Mouse (Mus musculus) G1E (cell line): ENCODE measurements around the gene Coro6. TPM values are rescaled to one million over a fixed set of nuclear protein-coding genes. Genes with fewer than 3 reads are reported as not detected.

Experiments used
- ATAC-seq: 2 replicates; pipeline ENCODE4 v1.8.0; 2016; ENCODE audit warnings: mild to moderate bottlenecking; ENCODE audit not compliant: insufficient number of reproducible peaks, poor library complexity, low FRiP score, severe bottlenecking; ENCODE audit errors: extremely low read depth
- DNase-seq: peaks from one replicate; pipeline ENCODE4 v3.0.0; 2012; ENCODE audit warnings: low spot score
- H3K27me3 ChIP-seq: 2 replicates; pipeline ENCODE4 v1.6.1; 2012; ENCODE audit warnings: mild to moderate bottlenecking, low read length, inconsistent platforms; ENCODE audit not compliant: insufficient read depth
- H3K36me3 ChIP-seq: replicated peaks from 2 replicates; pipeline ENCODE3; 2012; ENCODE audit warnings: mild to moderate bottlenecking, inconsistent platforms
- H3K4me1 ChIP-seq: 2 replicates; pipeline ENCODE4 v1.6.1; 2012; ENCODE audit warnings: low read depth, low read length, inconsistent platforms, mixed read lengths; ENCODE audit not compliant: insufficient read depth
- H3K4me3 ChIP-seq: 2 replicates; pipeline ENCODE4 v1.5.1; 2012; ENCODE audit warnings: low read depth, mild to moderate bottlenecking, inconsistent platforms, low read length, moderate library complexity, mixed read lengths
- H3K9me3 ChIP-seq: replicated peaks from 2 replicates; pipeline ENCODE4 v1.6.1; 2012; ENCODE audit warnings: inconsistent platforms
- CTCF ChIP-seq: IDR thresholded peaks from 2 replicates; pipeline ENCODE4 v1.5.1; 2012; ENCODE audit warnings: low read depth, low read length, inconsistent platforms, mixed read lengths
- GATA1 ChIP-seq: IDR thresholded peaks from 2 replicates; pipeline ENCODE4 v1.6.1; 2012; ENCODE audit warnings: borderline replicate concordance, low read length, inconsistent platforms, mixed read lengths
- GATA2 ChIP-seq: IDR thresholded peaks from 2 replicates; pipeline ENCODE4 v1.6.1; 2012; ENCODE audit warnings: low read depth, low read length, inconsistent platforms, borderline replicate concordance
- POLR2AphosphoS5 ChIP-seq: IDR thresholded peaks from 2 replicates; pipeline ENCODE4 v1.6.1; 2012; ENCODE audit warnings: low read depth, low read length, inconsistent platforms; ENCODE audit not compliant: insufficient replicate concordance
- TAL1 ChIP-seq: conservative IDR thresholded peaks from 2 replicates; pipeline ENCODE4 v1.6.1; 2012; ENCODE audit warnings: low read depth, low read length, inconsistent platforms, mixed read lengths
- polyA plus RNA-seq: library from polyadenylated mRNA; stranded (reverse); fragments of >175 nt; gene quantifications from 2 replicates; pipeline ENCODE4 v1.2.3, GENCODE M21; 2012
- total RNA-seq, 2 experiments: library from RNA; stranded (forward) in 1 of 2; stranded (reverse) in 1 of 2; fragments of 200-1000 nt in 1 of 2; fragments of >200 nt in 1 of 2; fragmentation: Nextera tagmentation in 1 of 2; gene quantifications; 2 replicates each; pipeline ENCODE4 v1.2.3; 2014 to 2017

Gene Coro6
- total and polyA plus RNA-seq, 3 experiments: 0.11 TPM; not detected in 2

GRCm38 (mm10) chr11:77494344-77494676, 32.1 kb downstream of the Coro6 start:
- Histone ChIP-seq H3K4me3 (peak overlapping the region; percentile 94), H3K4me1 (peaks cover 79% of the 10 kb centered on the region), H3K27me3 (peaks cover 14% of the 10 kb centered on the region), H3K36me3 (peaks cover 38% of the 10 kb centered on the region), H3K9me3 (0 out of 2 replicates have a peak, but pooled peaks cover 3% of the 10 kb centered on the region)
- no peak for DNase-seq
- TF ChIP-seq GATA1: no peak
- no peak for TF ChIP-seq TAL1
- TF ChIP-seq CTCF: no peak
- ATAC-seq: no peak

- no peak for TF ChIP-seq GATA2
- no peak for TF ChIP-seq TAL1
- no peak for TF ChIP-seq GATA1
- no peak for TF ChIP-seq POLR2AphosphoS5
- no peak for TF ChIP-seq CTCF
- DNase-seq (no peak), ATAC-seq (no peak)
- Histone ChIP-seq H3K27me3 (peaks cover 13% of the 10 kb centered on the region), H3K9me3 (0 out of 2 replicates have a peak, but pooled peaks cover 3% of the 10 kb centered on the region), H3K4me3 (no peak overlapping the region), H3K4me1 (peaks cover 79% of the 10 kb centered on the region), H3K36me3 (peaks cover 43% of the 10 kb centered on the region)
These were observed 32.6 kb downstream of the Coro6 start for GRCm38 (mm10) chr11:77494782-77495181.

- ATAC-seq (no peak), DNase-seq (no peak)
- H3K9me3 ChIP-seq: no peaks in the 10 kb centered on the region
- H3K4me3 ChIP-seq: no peak overlapping the region
- TF ChIP-seq TAL1 (no peak), GATA2 (no peak), GATA1 (no peak), CTCF (no peak), POLR2AphosphoS5 (no peak)
- H3K27me3 ChIP-seq: peaks cover 5% of the 10 kb centered on the region
- peaks cover 50% of the 10 kb centered on the region for H3K36me3 ChIP-seq
- H3K4me1 ChIP-seq: peaks cover 77% of the 10 kb centered on the region
These were observed 33.3 kb downstream of the Coro6 start for GRCm38 (mm10) chr11:77495507-77495906.

- Histone ChIP-seq H3K4me3 (no peak overlapping the region), H3K4me1 (peaks cover 64% of the 10 kb centered on the region)
- ATAC-seq: no peak
These were observed 35.1 kb downstream of the Coro6 start for GRCm38 (mm10) chr11:77497341-77497756.

GRCm38 (mm10) chr11:77497851-77498250, 35.6 kb downstream of the Coro6 start:
- H3K4me3 ChIP-seq: no peak overlapping the region
- DNase-seq (no peak), ATAC-seq (no peak)
- no peak for TF ChIP-seq GATA1
- TF ChIP-seq POLR2AphosphoS5: no peak
- peaks cover 73% of the 10 kb centered on the region for H3K36me3 ChIP-seq
- H3K9me3 ChIP-seq: no peaks in the 10 kb centered on the region
- no peaks in the 10 kb centered on the region for H3K27me3 ChIP-seq
- peaks cover 59% of the 10 kb centered on the region for H3K4me1 ChIP-seq

More at GRCm38 (mm10) chr11:77497341-77497756, 35.1 kb downstream of the Coro6 start:
- Histone ChIP-seq H3K27me3 (no peaks in the 10 kb centered on the region), H3K9me3 (no peaks in the 10 kb centered on the region), H3K36me3 (peaks cover 68% of the 10 kb centered on the region)
- DNase-seq: peak; percentile 52
- no peak for TF ChIP-seq GATA2
- TF ChIP-seq POLR2AphosphoS5: no peak
- TF ChIP-seq CTCF: no peak
- no peak for TF ChIP-seq TAL1
- TF ChIP-seq GATA1: no peak

- Histone ChIP-seq H3K9me3 (no peaks in the 10 kb centered on the region), H3K36me3 (peaks cover 79% of the 10 kb centered on the region), H3K4me3 (no peak overlapping the region), H3K4me1 (peaks cover 61% of the 10 kb centered on the region), H3K27me3 (no peaks in the 10 kb centered on the region)
- DNase-seq (no peak), ATAC-seq (no peak)
- no peak for TF ChIP-seq POLR2AphosphoS5
- TF ChIP-seq TAL1: no peak
- no peak for TF ChIP-seq GATA2
- no peak for TF ChIP-seq GATA1
- TF ChIP-seq CTCF: no peak
These were observed 36.3 kb downstream of the Coro6 start for GRCm38 (mm10) chr11:77498261-77499139.
